Mouse (Mus musculus) frontal cortex, postnatal 25 days (tissue): Measurements from ENCODE around the gene Zmynd12.
A peak's percentile ranks its signal among the peaks of the same experiment; 100 is the strongest.

Experiments
- DNase-seq, 2 experiments: peaks; one replicate each; pipeline ENCODE4 v3.0.0; 2022; ENCODE audit warnings: low spot score in 2 of 2

The Zmynd12 gene

GRCm38 (mm10) chr4:119422294-119422964, at the start of gene Zmynd12, which contains the start of gene Ppcs:
Gene Zmynd12 (plus strand): TSS chr4:119422814.
Gene Ppcs (minus strand): TSS chr4:119422420.
- DNase-seq: peak; percentile 75 to 77

- DNase-seq: no peak
Measured at GRCm38 (mm10) chr4:119381471-119382190, 41.0 kb upstream of the Zmynd12 start.

- DNase-seq: no peak
Measured at GRCm38 (mm10) chr4:119389184-119389583, 33.4 kb upstream of the Zmynd12 start.

GRCm38 (mm10) chr4:119390369-119390768, 32.2 kb upstream of the Zmynd12 start:
- DNase-seq: no peak

- DNase-seq: no peak
Measured at GRCm38 (mm10) chr4:119398751-119399150, 23.9 kb upstream of the Zmynd12 start.

GRCm38 (mm10) chr4:119400896-119401295, 21.7 kb upstream of the Zmynd12 start:
- DNase-seq: no peak

- no peak for DNase-seq
Measured at GRCm38 (mm10) chr4:119403431-119403830, 19.2 kb upstream of the Zmynd12 start.

GRCm38 (mm10) chr4:119411877-119412650, 10.6 kb upstream of the Zmynd12 start:
- DNase-seq: no peak

GRCm38 (mm10) chr4:119412791-119413190, 9.8 kb upstream of the Zmynd12 start:
- no peak for DNase-seq

- DNase-seq: peak; percentile 86 to 93
Measured at GRCm38 (mm10) chr4:119415072-119415753, 7.4 kb upstream of the Zmynd12 start, which contains the start of gene Ccdc30. Gene Ccdc30 (minus strand): TSS chr4:119415521.

- no peak for DNase-seq
Measured at GRCm38 (mm10) chr4:119417270-119417669, 5.3 kb upstream of the Zmynd12 start.

- no peak for DNase-seq
Measured at GRCm38 (mm10) chr4:119417894-119418293, 4.7 kb upstream of the Zmynd12 start.

GRCm38 (mm10) chr4:119421191-119421590, 1.4 kb upstream of the Zmynd12 start:
- DNase-seq: no peak

- no peak for DNase-seq
Measured at GRCm38 (mm10) chr4:119421921-119422293, 707 bp upstream of the Zmynd12 start.

GRCm38 (mm10) chr4:119425077-119425476, 2.5 kb downstream of the Zmynd12 start:
- no peak for DNase-seq

GRCm38 (mm10) chr4:119425601-119426000, 3.0 kb downstream of the Zmynd12 start:
- DNase-seq: no peak

GRCm38 (mm10) chr4:119427680-119428079, 5.1 kb downstream of the Zmynd12 start:
- no peak for DNase-seq

GRCm38 (mm10) chr4:119430678-119431077, 8.1 kb downstream of the Zmynd12 start:
- DNase-seq: no peak

- DNase-seq: no peak
Measured at GRCm38 (mm10) chr4:119437936-119438335, 15.3 kb downstream of the Zmynd12 start.

GRCm38 (mm10) chr4:119441836-119442235, 19.2 kb downstream of the Zmynd12 start:
- DNase-seq: no peak

GRCm38 (mm10) chr4:119442539-119442938, 19.9 kb downstream of the Zmynd12 start:
- DNase-seq: no peak

- DNase-seq: no peak
Measured at GRCm38 (mm10) chr4:119447261-119447660, 24.6 kb downstream of the Zmynd12 start.
